Comparison of ENCODE assay signal across 8 mouse cellular contexts in genomic region chr14:47298408-47298792, GRCm38 (mm10). TPM values are rescaled to one million over a fixed set of nuclear protein-coding genes. Genes with fewer than 3 reads are reported as not detected.
DNase-seq lines count a peak whose midpoint lies in the region; ATAC-seq and TF ChIP-seq lines count a peak whose summit lies in the region.

No protein-coding gene starts in this region.

- peak overlapping the region; percentile 97 for H3K27ac ChIP-seq in heart, postnatal 0 days (ENCODE audit: low read depth)
- peak overlapping the region; percentile 92 for H3K27ac ChIP-seq in liver, postnatal 0 days (ENCODE audit: low read depth)

- peak; percentile 19 for DNase-seq in heart, postnatal 0 days (ENCODE audit: low spot score)
- no peak for DNase-seq in heart, adult 11 months
- no peak for DNase-seq in Patski (ENCODE audit: low read depth, low spot score)
- no peak for DNase-seq in liver, postnatal 0 days
- DNase-seq in cerebellum, adult 11 months: no peak
- no peak for DNase-seq in urinary bladder, postnatal 4 days (ENCODE audit: low spot score in 2 of 2)
- no peak for DNase-seq in MN1 (ENCODE audit: low spot score)

- peak overlapping the region; percentile 77 for H3K4me2 ChIP-seq in heart, postnatal 0 days (ENCODE audit: low read depth, low read length)
- H3K4me2 ChIP-seq in liver, postnatal 0 days (ENCODE audit: low read depth, low read length): peak overlapping the region; percentile 80

- no peak for TF ChIP-seq CTCF in heart, postnatal 0 days (IDR thresholded peaks at IDR 0.05; ENCODE audit: low read depth)
- no peak for TF ChIP-seq CTCF in Patski (IDR thresholded peaks at IDR 0.05)
- TF ChIP-seq CTCF in liver, postnatal 0 days (IDR thresholded peaks at IDR 0.05; ENCODE audit: low read depth): no peak

- peaks cover 12% of the 10 kb centered on the region for H3K4me1 ChIP-seq in heart, postnatal 0 days (ENCODE audit: control insufficient read depth, insufficient read depth)
- H3K4me1 ChIP-seq in liver, postnatal 0 days (ENCODE audit: insufficient read depth): peaks cover 33% of the 10 kb centered on the region

- no peaks in the 10 kb centered on the region for H3K36me3 ChIP-seq in heart, postnatal 0 days (replicated peaks; ENCODE audit: control insufficient read depth, insufficient read depth, low read length)
- peaks cover 4% of the 10 kb centered on the region; the same call in 1 of the 2 replicates for H3K36me3 ChIP-seq in liver, postnatal 0 days (replicated peaks; ENCODE audit: insufficient read depth, low read length)

- in situ Hi-C loops in Patski (cut with MboI; ENCODE audit: low pct_unique_long_range_greater_than_20kb): no loop called here

- no peaks in the 10 kb centered on the region for H3K27me3 ChIP-seq in heart, postnatal 0 days (ENCODE audit: control insufficient read depth, insufficient read depth, low read length)
- no peaks in the 10 kb centered on the region for H3K27me3 ChIP-seq in Patski
- no peaks in the 10 kb centered on the region for H3K27me3 ChIP-seq in liver, postnatal 0 days (ENCODE audit: insufficient read depth, low read length)

- no peak; the same call in 1 of the 2 replicates for TF ChIP-seq EP300 in heart, postnatal 0 days (IDR thresholded peaks at IDR 0.05; ENCODE audit: low read depth)
- no peak for TF ChIP-seq EP300 in liver, postnatal 0 days (IDR thresholded peaks at IDR 0.05; ENCODE audit: low read depth)

- H3K9ac ChIP-seq in heart, postnatal 0 days (replicated peaks; ENCODE audit: low read depth, low read length): peak overlapping the region; percentile 98
- H3K9ac ChIP-seq in liver, postnatal 0 days (replicated peaks): peak overlapping the region; percentile 81

- peak overlapping the region; percentile 96 for H3K4me3 ChIP-seq in heart, postnatal 0 days (ENCODE audit: low read depth, low read length)
- H3K4me3 ChIP-seq in liver, postnatal 0 days (ENCODE audit: low read depth, low read length): peak overlapping the region; percentile 75

- H3K9me3 ChIP-seq in heart, postnatal 0 days (replicated peaks; ENCODE audit: control insufficient read depth, low read length): no peaks in the 10 kb centered on the region
- no peaks in the 10 kb centered on the region for H3K9me3 ChIP-seq in liver, postnatal 0 days (ENCODE audit: low read length)

- CTCF ChIA-PET in Patski (lab: Charles Lee): interaction anchor here (1.4 to 2.4 kb wide), 2 partner anchors 10 to 98 kb away, joined by 3 to 12 read pairs; no protein-coding TSS in a partner anchor

- POLR2A ChIA-PET in Patski (lab: Charles Lee): no interaction called here

- under 1% methylated on average over 28 of the region's 38 CpGs for WGBS in heart, postnatal 0 days
- WGBS in liver, postnatal 0 days (ENCODE audit: insufficient replicate concordance): under 1% methylated on average over 32 of the region's 38 CpGs

- peak; percentile 79 for ATAC-seq in heart, postnatal 0 days (ENCODE audit: insufficient read depth, low read depth)
- ATAC-seq in Patski: peak; percentile 17
- peak; percentile 12 for ATAC-seq in granulocyte monocyte progenitor cell, adult 5-6 weeks (replicated peaks; ENCODE audit: poor library complexity, severe bottlenecking)
- peak; percentile 66 for ATAC-seq in liver, postnatal 0 days

RNA-seq across cellular contexts. Expression of gene Mapk1ip1l, which starts 0.3 kb away (rescaled TPM):
- total RNA-seq in heart, postnatal 0 days (2014; rRNA removed; ENCODE audit: low replicate concordance): 32.4 and 33.7 TPM in 2 replicates
- 17.8 and 18.9 TPM in 2 replicates for polyA plus RNA-seq in heart, postnatal 0 days (2015; fragmentation: Nextera tagmentation; extraction: Ambion mirVana)
- 51.6 TPM for polyA plus RNA-seq in Patski (2021)
- 74.2 and 86.7 TPM in 2 replicates for total RNA-seq in granulocyte monocyte progenitor cell, adult 5-6 weeks (2014; fragmentation: Nextera tagmentation)
- total RNA-seq in granulocyte monocyte progenitor cell, adult 5-6 weeks (2017): 42.9 and 51.7 TPM in 2 replicates
- 15.1 and 16.6 TPM in 2 replicates for polyA plus RNA-seq in liver, postnatal 0 days (2015; fragmentation: Nextera tagmentation; extraction: Ambion mirVana)

RNA-seq across cellular contexts. Expression of gene Socs4, which starts 21.7 kb away (rescaled TPM):
- total RNA-seq in heart, postnatal 0 days (2014; rRNA removed; ENCODE audit: low replicate concordance): 3.3 and 4.6 TPM in 2 replicates
- polyA plus RNA-seq in heart, postnatal 0 days (2015; fragmentation: Nextera tagmentation; extraction: Ambion mirVana): 1.7 and 1.9 TPM in 2 replicates
- polyA plus RNA-seq in Patski (2021): 14.5 TPM
- 18.5 and 21.7 TPM in 2 replicates for total RNA-seq in granulocyte monocyte progenitor cell, adult 5-6 weeks (2014; fragmentation: Nextera tagmentation)
- 30.5 and 32.7 TPM in 2 replicates for total RNA-seq in granulocyte monocyte progenitor cell, adult 5-6 weeks (2017)
- polyA plus RNA-seq in liver, postnatal 0 days (2015; fragmentation: Nextera tagmentation; extraction: Ambion mirVana): 1.7 and 1.9 TPM in 2 replicates

RNA-seq across cellular contexts. Expression of gene Wdhd1, which starts 21.7 kb away (rescaled TPM):
- 3.1 and 3.9 TPM in 2 replicates for total RNA-seq in heart, postnatal 0 days (2014; rRNA removed; ENCODE audit: low replicate concordance)
- polyA plus RNA-seq in heart, postnatal 0 days (2015; fragmentation: Nextera tagmentation; extraction: Ambion mirVana): 3.9 and 4.5 TPM in 2 replicates
- polyA plus RNA-seq in Patski (2021): 10.6 TPM
- 69.3 and 69.4 TPM in 2 replicates for total RNA-seq in granulocyte monocyte progenitor cell, adult 5-6 weeks (2014; fragmentation: Nextera tagmentation)
- 105 and 136 TPM in 2 replicates for total RNA-seq in granulocyte monocyte progenitor cell, adult 5-6 weeks (2017)
- 10.1 and 13.7 TPM in 2 replicates for polyA plus RNA-seq in liver, postnatal 0 days (2015; fragmentation: Nextera tagmentation; extraction: Ambion mirVana)

Comparison
In these comparisons a context has a peak if more than half of its experiments do, and no peak if none do; other contexts are left out.
1. ATAC-seq: peak in every context shown above with its lines; median percentile 79 in heart, postnatal 0 days; 66 in liver, postnatal 0 days; 17 in Patski; 12 in granulocyte monocyte progenitor cell, adult 5-6 weeks.